Mouse (Mus musculus) limb, embryonic 14.5 days (tissue): ENCODE data around the gene Aamdc. TPM values are rescaled to one million over a fixed set of nuclear protein-coding genes. Genes with fewer than 3 reads are reported as not detected.

Source experiments
- ATAC-seq: fragments of 200-750 bp; cut with Nextera tagmentation; 2 replicates; pipeline ENCODE4 v1.8.0; 2017; ENCODE audit warnings: low read depth, moderate number of reproducible peaks, moderate TSS enrichment; ENCODE audit not compliant: low FRiP score
- DNase-seq: peaks from one replicate; pipeline ENCODE4 v3.0.0-alpha.2; 2015; ENCODE audit warnings: low spot score
- H3K27ac ChIP-seq: fragments of 300-500 bp; sonication (generic); replicated peaks from 2 replicates; pipeline ENCODE4 v1.5.1; 2014; ENCODE audit warnings: low read depth, mild to moderate bottlenecking, low read length, moderate library complexity, mixed read lengths
- H3K27me3 ChIP-seq: fragments of 300-500 bp; sonication (generic); 2 replicates; pipeline ENCODE4 v1.6.1; 2014; ENCODE audit warnings: low read length, mixed read lengths; ENCODE audit not compliant: control insufficient read depth, insufficient read depth
- H3K36me3 ChIP-seq: fragments of 300-500 bp; sonication (generic); 2 replicates; pipeline ENCODE4 v1.6.1; 2014; ENCODE audit warnings: mild to moderate bottlenecking, low read length, moderate library complexity, mixed read lengths; ENCODE audit not compliant: control insufficient read depth, insufficient read depth
- H3K4me1 ChIP-seq: fragments of 300-500 bp; sonication (generic); 2 replicates; pipeline ENCODE4 v1.6.1; 2014; ENCODE audit warnings: antibody characterized with exemption, low read length, mixed read lengths; ENCODE audit not compliant: control insufficient read depth, insufficient read depth
- H3K4me2 ChIP-seq: fragments of 300-500 bp; sonication (generic); replicated peaks from 2 replicates; pipeline ENCODE4 v1.6.1; 2014; ENCODE audit warnings: low read depth, mild to moderate bottlenecking, low read length, moderate library complexity; ENCODE audit not compliant: severe bottlenecking
- H3K4me3 ChIP-seq: fragments of 300-500 bp; sonication (generic); replicated peaks from 2 replicates; pipeline ENCODE4 v1.5.1; 2014; ENCODE audit warnings: low read length
- H3K9ac ChIP-seq: fragments of 300-500 bp; sonication (generic); 2 replicates; pipeline ENCODE4 v1.6.1; 2014; ENCODE audit warnings: mild to moderate bottlenecking, low read depth, low read length, moderate library complexity; ENCODE audit not compliant: severe bottlenecking
- H3K9me3 ChIP-seq: fragments of 300-500 bp; sonication (generic); 2 replicates; pipeline ENCODE4 v1.6.1; 2016; ENCODE audit warnings: low read length; ENCODE audit not compliant: control insufficient read depth
- POLR2A ChIP-seq: fragments of 200-500 bp; IDR thresholded peaks from 2 replicates; pipeline ENCODE4 v1.8.0; 2012; ENCODE audit warnings: inconsistent platforms, mild to moderate bottlenecking, moderate library complexity, borderline replicate concordance; ENCODE audit not compliant: insufficient read depth, insufficient read length; ENCODE audit errors: extremely low read depth
- WGBS: fragments of 180-500 bp; shearing (Covaris S2); extraction: QIAGEN DNeasy Blood & Tissue Kit; methylation state at CpG from one replicate; pipeline ENCODE4 v1.1.7; 2014; 5-methylcytosine and 5-hydroxymethylcytosine counted together
- polyA plus RNA-seq, 2 experiments: library from polyadenylated mRNA; depleted of rRNA in 1 of 2; stranded (reverse) in 1 of 2; unstranded in 1 of 2; fragments of >200 nt; fragmentation: Nextera tagmentation in 1 of 2; extraction: Ambion mirVana in 1 of 2; gene quantifications; 2 replicates each; pipeline versions ENCODE4 v1.2.1 to v1.2.3; 2012 to 2014

Aamdc gene
- polyA plus RNA-seq, 2 experiments = 57.3 to 81.0 TPM

DNA sequence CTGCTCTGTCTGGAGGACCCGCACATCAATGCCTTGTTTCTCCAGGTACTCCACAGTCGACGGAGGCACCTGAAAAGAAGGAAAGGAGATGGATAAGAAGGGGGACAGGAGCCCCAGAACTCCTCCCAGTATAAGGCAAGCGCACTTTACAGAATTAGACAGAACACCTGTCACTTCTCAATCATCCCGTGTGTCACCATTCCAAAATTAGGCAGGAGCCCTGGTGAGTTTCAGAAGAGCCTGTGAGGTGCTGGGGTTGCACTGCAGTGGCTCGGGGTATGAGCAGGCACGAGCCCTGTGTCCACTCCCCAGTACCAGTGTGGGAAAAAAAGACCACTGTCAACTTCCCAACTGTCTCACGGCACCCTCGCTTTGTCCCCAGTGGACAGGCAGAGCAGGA lies 28.6 kb downstream of the Aamdc start:
- no peak overlapping the region for H3K4me2 ChIP-seq
- no peak overlapping the region for H3K27ac ChIP-seq
- no peak overlapping the region for H3K9ac ChIP-seq
- no peak for TF ChIP-seq POLR2A
- H3K9me3 ChIP-seq = no peaks in the 10 kb centered on the region
- peaks cover 16% of the 10 kb centered on the region for H3K36me3 ChIP-seq
- DNase-seq (no peak), ATAC-seq (no peak)
- 86% methylated on average over 9 of the region's 9 CpGs for WGBS
- no peaks in the 10 kb centered on the region for H3K27me3 ChIP-seq
- H3K4me1 ChIP-seq = no peaks in the 10 kb centered on the region
- H3K4me3 ChIP-seq = no peak overlapping the region

DNA sequence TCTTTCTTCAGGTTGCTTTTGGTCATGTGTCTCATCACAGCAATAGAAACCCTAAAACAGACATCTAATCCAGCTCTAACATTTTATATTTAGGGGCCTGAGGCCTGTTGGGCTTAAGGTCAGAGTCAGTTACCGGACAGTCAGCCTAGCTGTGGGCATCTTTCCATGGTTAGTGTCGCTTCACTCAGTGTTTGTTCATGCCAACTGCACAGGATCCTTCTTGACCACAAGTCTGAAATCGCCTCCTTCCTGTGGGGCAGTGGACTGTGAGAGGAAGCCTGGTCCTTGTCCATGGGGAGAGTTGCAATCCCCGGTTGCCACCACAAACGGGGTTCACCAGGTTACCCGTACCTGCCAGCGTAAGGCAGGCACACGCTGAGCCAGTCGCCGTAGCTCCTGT lies 30.0 kb downstream of the Aamdc start:
- Histone ChIP-seq H3K9ac (no peak overlapping the region), H3K36me3 (peaks cover 16% of the 10 kb centered on the region), H3K27ac (no peak overlapping the region), H3K27me3 (no peaks in the 10 kb centered on the region), H3K9me3 (no peaks in the 10 kb centered on the region), H3K4me2 (no peak overlapping the region), H3K4me3 (no peak overlapping the region), H3K4me1 (no peaks in the 10 kb centered on the region)
- 90% methylated on average over 10 of the region's 10 CpGs for WGBS
- no peak for DNase-seq
- TF ChIP-seq POLR2A = no peak
- no peak for ATAC-seq

- Histone ChIP-seq H3K4me2 (no peak overlapping the region), H3K9me3 (no peaks in the 10 kb centered on the region), H3K9ac (no peak overlapping the region), H3K4me3 (no peak overlapping the region), H3K4me1 (no peaks in the 10 kb centered on the region), H3K27ac (no peak overlapping the region), H3K27me3 (no peaks in the 10 kb centered on the region), H3K36me3 (peaks cover 33% of the 10 kb centered on the region)
- no peak for TF ChIP-seq POLR2A
- DNase-seq (no peak), ATAC-seq (no peak)
- WGBS = 85% methylated on average over 2 of the region's 2 CpGs
Observed at GRCm38 (mm10) chr7:97546462-97546861, 32.8 kb downstream of the Aamdc start.

DNA sequence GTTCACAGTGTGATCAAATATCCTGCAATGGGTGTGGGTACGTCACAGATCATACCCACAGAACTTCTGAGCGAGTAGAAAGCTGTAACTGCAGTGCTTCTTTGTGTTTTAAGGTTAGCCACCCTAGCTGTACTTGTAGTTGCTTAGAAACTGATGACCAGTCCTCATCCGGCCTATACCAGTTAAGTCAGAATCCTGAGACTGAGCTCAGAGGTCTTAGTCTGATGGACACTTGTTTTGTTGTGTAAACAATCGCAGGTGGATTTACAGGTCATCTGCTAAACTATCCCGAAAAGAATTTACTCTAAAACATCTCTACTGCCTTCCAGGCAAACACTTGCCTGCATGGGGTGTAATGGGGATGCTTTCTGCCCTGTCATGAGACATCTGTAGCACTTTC lies 42.7 kb downstream of the Aamdc start:
- DNase-seq = no peak
- Histone ChIP-seq H3K36me3 (peaks cover 89% of the 10 kb centered on the region), H3K4me3 (no peak overlapping the region)

DNA sequence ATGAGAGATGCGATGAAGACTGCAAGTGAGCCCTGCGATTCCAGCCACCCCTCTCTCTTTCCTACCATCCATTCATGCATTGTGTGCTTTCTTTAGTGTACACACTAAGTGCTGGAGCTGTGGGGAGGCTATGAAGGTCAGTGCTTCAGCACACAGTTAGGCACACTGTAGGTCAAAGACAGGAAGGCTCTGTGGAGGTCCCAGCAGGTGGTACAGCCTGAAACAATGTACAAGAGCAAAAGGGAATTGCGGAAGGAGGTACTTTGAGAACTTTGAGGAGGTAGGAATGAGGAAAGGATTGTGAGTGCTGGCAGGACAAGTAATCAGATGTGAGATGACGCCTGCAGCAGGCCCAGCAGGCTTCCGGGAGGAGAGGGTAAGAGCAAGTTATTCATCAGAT lies 43.8 kb downstream of the Aamdc start:
- peaks cover 88% of the 10 kb centered on the region for H3K36me3 ChIP-seq
- H3K9me3 ChIP-seq = no peaks in the 10 kb centered on the region
- DNase-seq = no peak
- WGBS = 88% methylated on average over 5 of the region's 5 CpGs
- H3K9ac ChIP-seq = no peak overlapping the region
- H3K4me3 ChIP-seq = no peak overlapping the region
- no peak for ATAC-seq
- no peak for TF ChIP-seq POLR2A
- no peaks in the 10 kb centered on the region for H3K4me1 ChIP-seq
- no peak overlapping the region for H3K27ac ChIP-seq
- no peaks in the 10 kb centered on the region for H3K27me3 ChIP-seq
- H3K4me2 ChIP-seq = no peak overlapping the region

More for the DNA sequence above, 42.7 kb downstream of the Aamdc start:
- ATAC-seq = no peak
- Histone ChIP-seq H3K4me1 (no peaks in the 10 kb centered on the region), H3K27ac (no peak overlapping the region), H3K27me3 (no peaks in the 10 kb centered on the region), H3K9me3 (no peaks in the 10 kb centered on the region), H3K9ac (no peak overlapping the region), H3K4me2 (no peak overlapping the region)
- no peak for TF ChIP-seq POLR2A
- WGBS = 93% methylated on average over 5 of the region's 5 CpGs

DNA sequence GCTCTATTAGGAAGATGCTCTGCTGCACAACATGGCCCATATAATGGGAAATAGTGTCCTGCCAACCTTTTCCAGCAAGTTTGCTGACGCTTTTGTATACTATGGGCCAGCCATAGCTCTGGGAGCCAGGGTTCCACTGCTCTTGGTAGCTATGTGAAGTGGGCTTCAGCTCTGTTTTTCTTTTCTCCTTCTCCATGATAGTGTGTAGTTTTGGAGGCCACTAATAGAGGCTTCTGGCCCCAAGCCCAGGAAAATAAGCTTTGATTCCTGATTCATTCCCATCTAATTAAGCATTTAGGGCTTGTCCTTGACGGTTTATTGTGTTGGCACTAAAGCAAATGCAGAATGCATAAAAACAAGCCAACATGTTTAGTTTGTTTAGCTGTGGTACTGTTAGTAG lies 59.4 kb downstream of the Aamdc start:
- H3K27me3 ChIP-seq = no peaks in the 10 kb centered on the region
- no peak for DNase-seq
- H3K4me3 ChIP-seq = no peak overlapping the region
- H3K36me3 ChIP-seq = peaks cover 76% of the 10 kb centered on the region
- H3K4me1 ChIP-seq = no peaks in the 10 kb centered on the region
- no peak for TF ChIP-seq POLR2A
- no peak overlapping the region for H3K4me2 ChIP-seq
- no peak for ATAC-seq
- WGBS = 85% methylated on average over 2 of the region's 2 CpGs
- H3K27ac ChIP-seq = no peak overlapping the region
- H3K9ac ChIP-seq = no peak overlapping the region
- no peaks in the 10 kb centered on the region for H3K9me3 ChIP-seq
